Mouse (Mus musculus): ENCODE measurements at regions not wholly inside any gene's neighbourhood (a gene's known extent, or its start where the extent isn't known, plus 50 kb on each side); places are given as distances from the start of the nearest gene placed in this dataset.
A peak's percentile ranks its signal among the peaks of the same experiment; 100 is the strongest.

DNA sequence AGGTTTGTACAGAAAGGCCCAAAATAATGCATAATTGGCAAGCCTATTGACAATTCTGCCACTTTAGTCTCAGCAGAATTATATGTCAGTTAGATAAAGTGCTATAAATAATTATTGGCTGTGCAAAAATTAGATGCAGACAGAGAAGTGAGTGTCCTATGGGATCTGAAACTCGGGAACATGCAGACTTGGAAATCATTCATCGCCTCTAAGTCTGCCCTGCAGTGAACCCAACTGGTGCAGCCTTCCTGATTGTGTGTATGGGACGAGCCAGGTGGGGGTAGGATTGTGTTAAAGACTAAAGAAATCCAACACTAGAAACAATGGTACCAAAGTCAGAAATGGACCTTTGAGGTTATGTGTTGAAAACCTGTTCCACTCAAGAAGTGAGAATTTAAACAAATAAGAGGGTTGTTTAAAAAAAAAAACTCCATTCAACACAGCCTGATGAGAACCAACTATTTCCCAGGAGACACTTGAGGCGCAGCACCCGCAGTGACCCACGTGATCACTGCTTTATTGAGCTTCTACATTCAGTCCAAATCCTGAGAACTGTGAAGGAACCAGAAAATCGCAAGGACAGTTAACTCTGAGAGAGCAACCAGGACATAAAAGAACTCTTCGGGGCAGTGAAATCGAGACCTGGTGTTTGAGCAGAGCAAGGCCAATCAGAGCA lies 57.4 kb upstream of the Acsl1 start:
- no peak for DNase-seq

GRCm38 (mm10) chr8:46414874-46415273 lies 56.0 kb upstream of the Acsl1 start:
- peak; percentile 11 for DNase-seq

GRCm38 (mm10) chr8:46419402-46419801 lies 51.4 kb upstream of the Acsl1 start:
- no peak for DNase-seq

DNA sequence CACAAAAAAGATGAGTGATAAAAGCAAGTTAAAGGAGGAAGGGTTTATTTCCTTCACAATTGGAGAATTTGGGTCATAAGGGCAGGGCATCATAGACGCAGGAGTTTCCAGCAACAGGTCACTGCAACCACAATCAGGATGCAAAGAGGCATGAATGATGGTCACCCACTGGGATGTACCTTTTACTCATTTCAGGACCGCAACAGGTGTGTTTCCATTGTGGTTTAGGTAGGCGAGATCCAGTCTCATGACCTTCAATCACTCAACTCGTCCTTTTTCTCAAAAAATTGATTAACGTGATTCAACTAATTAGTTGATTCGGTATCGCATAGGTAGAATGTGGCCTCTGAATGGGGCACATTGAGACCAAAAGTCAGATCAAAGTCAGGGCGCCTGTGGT lies 50.4 kb upstream of the Acsl1 start:
- no peak for DNase-seq
